Mouse (Mus musculus): ENCODE results near the gene Cfdp1. TPM values are rescaled to one million over a fixed set of nuclear protein-coding genes. Genes with fewer than 3 reads are reported as not detected.

Cfdp1 gene
- polyA plus RNA-seq, 1 experiment from 2014 or later = 180 TPM

DNA sequence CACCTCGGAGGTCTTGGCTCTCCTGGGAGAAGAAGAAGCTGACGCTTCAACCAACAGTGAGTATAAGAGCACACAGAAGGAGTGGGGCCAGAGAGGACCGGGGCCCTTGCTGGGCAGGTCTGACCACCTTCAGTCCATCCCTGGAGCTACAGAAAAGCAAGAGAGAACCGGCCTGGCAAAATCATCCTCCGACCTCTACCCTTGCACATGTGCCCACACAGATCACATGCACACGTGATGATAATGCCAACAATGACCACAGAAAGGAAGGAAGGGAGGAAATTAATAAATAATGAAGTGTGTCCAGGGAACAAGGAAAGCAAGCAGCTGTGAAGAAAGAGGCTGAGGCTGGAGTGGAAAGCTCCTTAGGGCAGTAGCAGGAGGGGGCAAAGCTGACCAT lies 115.2 kb downstream of the Cfdp1 start:
- WGBS = 61% methylated on average over 6 of the region's 6 CpGs

GRCm38 (mm10) chr8:111736321-111736720 lies 117.8 kb downstream of the Cfdp1 start:
- no peak for DNase-seq (ENCODE audit: low spot score)
- no peaks in the 10 kb centered on the region for H3K9me3 ChIP-seq (replicated peaks; ENCODE audit: low read length)
- no peak for TF ChIP-seq CTCF (IDR thresholded peaks at IDR 0.05; ENCODE audit: low read depth)

More for the DNA sequence above, 115.2 kb downstream of the Cfdp1 start:
- Histone ChIP-seq H3K4me2 (ENCODE audit: low read length) (no peak overlapping the region), H3K4me3 (replicated peaks; ENCODE audit: low read depth, low read length) (no peak overlapping the region), H3K27ac (peak overlapping the region; percentile 27; the same call in 1 of the 2 replicates), H3K9ac (ENCODE audit: low read depth, low read length) (0 out of 2 replicates have a peak overlapping the region, but pooled peaks have one; percentile 0), H3K9me3 (replicated peaks; ENCODE audit: low read length) (no peaks in the 10 kb centered on the region), H3K27me3 (ENCODE audit: insufficient read depth, low read length) (no peaks in the 10 kb centered on the region), H3K4me1 (replicated peaks; ENCODE audit: insufficient read depth, low read length) (peaks cover 75% of the 10 kb centered on the region), H3K36me3 (ENCODE audit: insufficient read depth, low read length) (no peaks in the 10 kb centered on the region)
- DNase-seq (ENCODE audit: low spot score) (no peak), ATAC-seq (replicated peaks; ENCODE audit: low FRiP score, low read depth) (no peak)
- no peak for TF ChIP-seq CTCF (IDR thresholded peaks at IDR 0.05; ENCODE audit: low read depth)

DNA sequence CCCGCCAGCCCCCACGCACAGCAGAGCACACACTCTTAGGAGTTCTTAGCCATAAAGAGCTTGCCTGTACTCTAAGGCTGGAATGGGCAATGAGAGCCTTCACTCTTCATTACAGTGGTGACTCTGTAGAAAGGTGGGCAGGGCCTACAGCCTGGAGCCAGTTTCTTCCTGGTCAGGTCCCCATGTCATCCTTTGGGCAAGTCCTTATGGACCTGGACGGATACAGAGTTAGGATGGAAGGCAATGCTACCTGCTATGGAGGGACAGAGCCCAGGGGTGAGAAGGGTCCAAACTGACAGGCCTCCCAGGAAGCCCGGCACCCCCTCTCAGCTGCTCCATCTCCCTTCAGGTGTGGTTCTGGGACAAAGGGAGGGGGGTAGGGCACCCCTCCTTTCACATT lies 118.3 kb downstream of the Cfdp1 start:
- Histone ChIP-seq H3K27me3 (ENCODE audit: insufficient read depth, low read length) (no peaks in the 10 kb centered on the region), H3K4me3 (replicated peaks; ENCODE audit: low read depth, low read length) (no peak overlapping the region), H3K4me2 (ENCODE audit: low read length) (peak overlapping the region; percentile 88), H3K9ac (ENCODE audit: low read depth, low read length) (no peak overlapping the region), H3K36me3 (ENCODE audit: insufficient read depth, low read length) (no peaks in the 10 kb centered on the region), H3K9me3 (replicated peaks; ENCODE audit: low read length) (no peaks in the 10 kb centered on the region), H3K27ac (peak overlapping the region; percentile 93), H3K4me1 (replicated peaks; ENCODE audit: insufficient read depth, low read length) (peaks cover 76% of the 10 kb centered on the region)
- ATAC-seq (replicated peaks; ENCODE audit: low FRiP score, low read depth) (no peak), DNase-seq (ENCODE audit: low spot score) (no peak)
- 63% methylated on average over 4 of the region's 4 CpGs for WGBS
- no peak for TF ChIP-seq CTCF (IDR thresholded peaks at IDR 0.05; ENCODE audit: low read depth)

More at GRCm38 (mm10) chr8:111736321-111736720, 117.8 kb downstream of the Cfdp1 start:
- H3K4me1 ChIP-seq (replicated peaks; ENCODE audit: insufficient read depth, low read length) = peaks cover 77% of the 10 kb centered on the region
- H3K27ac ChIP-seq = peak overlapping the region; percentile 93
- ATAC-seq (replicated peaks; ENCODE audit: low FRiP score, low read depth) = no peak
- no peaks in the 10 kb centered on the region for H3K36me3 ChIP-seq (ENCODE audit: insufficient read depth, low read length)
- no peak overlapping the region for H3K9ac ChIP-seq (ENCODE audit: low read depth, low read length)
- 30% methylated on average over 7 of the region's 7 CpGs for WGBS
- no peak overlapping the region for H3K4me2 ChIP-seq (ENCODE audit: low read length)
- H3K4me3 ChIP-seq (replicated peaks; ENCODE audit: low read depth, low read length) = no peak overlapping the region
- no peaks in the 10 kb centered on the region for H3K27me3 ChIP-seq (ENCODE audit: insufficient read depth, low read length)

DNA sequence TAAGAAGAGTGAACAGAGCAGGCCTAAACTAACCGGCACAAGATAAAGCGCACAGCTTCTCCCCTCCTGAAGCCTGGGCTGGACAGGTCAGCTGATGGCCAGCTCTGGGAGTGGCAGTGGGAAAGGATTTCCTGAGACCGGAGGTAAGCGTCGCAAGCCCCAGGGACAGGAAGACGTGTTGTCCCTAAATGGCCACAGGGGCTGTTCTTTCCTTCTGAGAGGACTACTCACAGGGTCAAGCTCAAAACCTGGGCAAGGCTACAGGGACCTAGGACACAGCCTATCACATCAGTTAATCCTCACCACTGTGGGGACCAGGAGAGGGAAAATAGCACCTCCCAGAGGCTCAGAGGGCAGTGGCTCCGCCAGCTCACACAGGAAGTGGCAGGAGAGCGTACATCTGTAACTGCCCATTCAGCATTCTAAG lies 118.7 kb downstream of the Cfdp1 start:
- peak overlapping the region; percentile 93 for H3K27ac ChIP-seq
- peak; percentile 49 for TF ChIP-seq CTCF (IDR thresholded peaks at IDR 0.05; ENCODE audit: low read depth)
- H3K4me1 ChIP-seq (replicated peaks; ENCODE audit: insufficient read depth, low read length) = peaks cover 76% of the 10 kb centered on the region
- H3K9me3 ChIP-seq (replicated peaks; ENCODE audit: low read length) = no peaks in the 10 kb centered on the region
- peak overlapping the region; percentile 88 for H3K4me2 ChIP-seq (ENCODE audit: low read length)
- DNase-seq (ENCODE audit: low spot score) = peak; percentile 61
- H3K36me3 ChIP-seq (ENCODE audit: insufficient read depth, low read length) = no peaks in the 10 kb centered on the region
- no peak overlapping the region for H3K4me3 ChIP-seq (replicated peaks; ENCODE audit: low read depth, low read length)
- WGBS = 39% methylated on average over 8 of the region's 8 CpGs
- 0 out of 2 replicates have a peak overlapping the region, but pooled peaks have one; percentile 15 for H3K9ac ChIP-seq (ENCODE audit: low read depth, low read length)
- H3K27me3 ChIP-seq (ENCODE audit: insufficient read depth, low read length) = no peaks in the 10 kb centered on the region
- no peak for ATAC-seq (replicated peaks; ENCODE audit: low FRiP score, low read depth)

DNA sequence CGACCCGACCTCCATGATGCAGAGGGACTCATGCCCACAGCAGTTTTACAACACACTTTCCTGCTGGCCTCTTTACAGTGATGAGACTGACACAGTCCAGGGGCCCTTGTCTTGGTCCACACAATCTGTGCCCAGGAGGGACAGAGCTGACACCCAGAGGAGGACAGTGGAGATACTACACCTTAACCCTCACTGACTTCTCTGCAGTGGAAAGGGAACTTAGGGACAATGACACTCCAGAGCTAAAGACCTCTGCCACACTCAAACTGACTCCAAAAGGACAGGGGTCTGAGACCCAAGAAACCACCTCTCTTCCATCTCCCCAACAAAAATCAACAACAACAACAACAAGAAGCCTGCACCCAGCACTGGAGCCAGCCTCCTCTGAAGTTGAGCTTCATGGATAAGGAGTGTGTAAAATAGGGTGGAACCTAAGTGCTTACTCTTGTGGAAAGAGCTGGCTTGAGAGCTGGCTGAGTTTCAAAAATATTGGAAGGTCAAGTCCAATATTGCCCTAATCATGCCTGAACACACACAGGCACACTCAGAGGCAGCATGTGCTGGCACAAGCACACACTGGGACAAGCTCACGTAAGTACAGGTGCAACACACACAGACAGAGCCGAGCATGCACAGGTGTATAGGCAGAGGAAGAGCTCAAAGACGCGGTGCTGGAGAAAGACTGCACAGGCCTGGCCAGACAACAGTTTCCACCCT lies 119.7 kb downstream of the Cfdp1 start:
- Histone ChIP-seq H3K4me2 (ENCODE audit: low read length) (peak overlapping the region; percentile 88), H3K27me3 (ENCODE audit: insufficient read depth, low read length) (no peaks in the 10 kb centered on the region), H3K9ac (ENCODE audit: low read depth, low read length) (peak overlapping the region; percentile 15), H3K36me3 (ENCODE audit: insufficient read depth, low read length) (no peaks in the 10 kb centered on the region), H3K9me3 (replicated peaks; ENCODE audit: low read length) (no peaks in the 10 kb centered on the region), H3K4me1 (replicated peaks; ENCODE audit: insufficient read depth, low read length) (peaks cover 77% of the 10 kb centered on the region), H3K27ac (peak overlapping the region; percentile 93), H3K4me3 (replicated peaks; ENCODE audit: low read depth, low read length) (no peak overlapping the region)
- 35% methylated on average over 6 of the region's 6 CpGs for WGBS
- TF ChIP-seq CTCF (IDR thresholded peaks at IDR 0.05; ENCODE audit: low read depth) = no peak; the same call in 1 of the 2 replicates
- DNase-seq (ENCODE audit: low spot score) (no peak), ATAC-seq (replicated peaks; ENCODE audit: low FRiP score, low read depth) (no peak; the same call in 1 of the 2 replicates)

DNA sequence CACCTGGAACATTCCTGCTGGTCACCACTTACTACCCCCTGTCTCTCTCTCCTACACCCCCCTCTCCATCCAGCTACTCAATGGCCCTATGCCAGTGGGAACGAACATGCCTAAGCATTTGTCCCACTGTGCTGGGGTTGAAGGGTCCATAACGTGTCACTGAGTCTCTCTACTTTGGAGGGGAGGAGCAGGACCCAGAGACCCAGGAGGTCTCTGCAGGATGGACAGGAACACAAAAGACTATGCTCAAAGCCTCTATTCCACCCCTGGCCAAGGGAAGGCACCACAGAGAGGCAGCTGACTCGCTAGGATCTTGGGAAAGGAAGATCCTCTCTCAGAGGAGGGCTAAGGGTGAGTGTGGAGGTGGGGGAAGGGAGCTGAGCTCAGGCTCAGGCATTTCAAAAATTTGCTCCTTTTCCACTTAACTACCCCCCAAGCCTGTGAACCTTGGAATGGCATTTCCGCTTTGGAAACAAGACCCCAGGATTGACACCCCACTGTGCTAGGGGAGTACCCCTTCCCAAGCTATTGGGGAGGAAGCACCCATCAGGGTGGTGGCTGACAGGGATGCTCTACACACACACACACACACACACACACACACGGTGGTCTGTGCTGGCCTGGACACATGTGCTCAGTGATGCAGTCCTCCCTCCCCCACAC lies 120.4 kb downstream of the Cfdp1 start:
- ATAC-seq (replicated peaks; ENCODE audit: low FRiP score, low read depth) = peak; percentile 15; the same call in 1 of the 2 replicates
- Histone ChIP-seq H3K4me3 (replicated peaks; ENCODE audit: low read depth, low read length) (no peak overlapping the region), H3K4me2 (ENCODE audit: low read length) (peak overlapping the region; percentile 88), H3K27me3 (ENCODE audit: insufficient read depth, low read length) (no peaks in the 10 kb centered on the region), H3K27ac (peak overlapping the region; percentile 93), H3K4me1 (replicated peaks; ENCODE audit: insufficient read depth, low read length) (peaks cover 77% of the 10 kb centered on the region), H3K9ac (ENCODE audit: low read depth, low read length) (peak overlapping the region; percentile 93), H3K36me3 (ENCODE audit: insufficient read depth, low read length) (no peaks in the 10 kb centered on the region), H3K9me3 (replicated peaks; ENCODE audit: low read length) (no peaks in the 10 kb centered on the region)
- no peak for TF ChIP-seq CTCF (IDR thresholded peaks at IDR 0.05; ENCODE audit: low read depth)
- peak; percentile 85 for DNase-seq (ENCODE audit: low spot score)
- 6% methylated on average over 5 of the region's 5 CpGs for WGBS

Data from kidney, postnatal 0 days (tissue).